Mouse (Mus musculus): ENCODE data around the gene Sln.

The Sln gene

DNA sequence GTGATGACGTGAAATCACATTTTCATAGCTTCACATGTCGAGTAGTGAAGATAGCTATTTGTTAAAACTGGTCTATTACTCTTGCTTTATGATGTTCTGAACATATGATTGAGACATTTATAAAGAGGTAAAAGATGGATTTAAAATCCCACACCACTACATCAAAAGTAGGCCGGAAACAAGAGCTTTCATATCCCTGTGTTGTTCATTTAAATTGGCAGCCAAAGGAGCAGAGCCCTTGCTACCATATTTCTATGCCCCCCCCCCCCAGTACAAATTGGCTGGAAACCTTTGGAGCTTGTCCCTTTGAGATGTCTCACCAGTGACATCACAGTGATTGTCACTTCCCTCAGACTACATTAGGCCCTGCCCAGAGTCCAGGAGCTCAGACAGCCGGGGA is at the start of gene Sln:
Gene Sln (plus strand): TSS at position 301 of the 400 bp plus-strand sequence.
- DNase-seq: no peak

DNA sequence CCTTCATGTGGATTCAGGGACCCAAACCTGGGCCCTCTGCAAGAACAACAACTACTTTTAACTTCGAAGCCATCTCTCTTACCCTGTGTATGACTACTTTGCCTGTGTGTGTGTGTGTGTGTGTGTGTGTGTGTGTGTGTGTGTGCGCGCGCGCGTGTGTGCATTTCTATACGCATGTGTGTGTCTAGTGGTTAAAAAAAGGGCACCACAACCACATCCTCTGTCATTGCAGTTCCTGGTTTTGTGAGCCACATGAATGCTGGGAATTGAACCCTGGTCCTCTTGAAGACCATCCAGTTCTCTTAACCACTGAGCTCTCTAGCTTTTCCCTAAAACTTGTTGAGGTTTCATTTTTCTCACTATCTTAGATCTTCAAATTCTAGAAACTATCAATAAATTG is 47.0 kb upstream of the Sln start:
- DNase-seq: no peak

- no peak for DNase-seq
Measured at GRCm38 (mm10) chr9:53806496-53807086, 43.4 kb upstream of the Sln start.

DNA sequence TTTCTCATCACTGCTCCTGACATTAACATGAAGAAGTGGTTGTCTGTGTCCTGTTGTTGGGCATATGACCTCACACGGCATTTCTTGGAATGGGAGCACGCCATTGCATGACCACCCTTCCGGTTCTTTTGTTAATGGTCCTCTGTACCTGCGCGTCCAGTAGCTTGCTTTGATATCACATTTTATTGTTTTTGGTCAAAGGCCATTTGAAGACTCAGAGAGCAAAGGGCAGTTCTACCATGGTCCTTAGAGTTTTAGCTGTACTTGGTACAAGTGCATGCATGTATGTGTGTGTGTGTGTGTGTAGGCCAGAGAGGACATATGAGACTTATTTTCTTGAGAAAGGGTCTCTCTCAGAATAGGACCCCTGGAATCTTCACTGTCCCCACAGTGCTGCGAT is 36.5 kb upstream of the Sln start:
- DNase-seq: no peak

DNA sequence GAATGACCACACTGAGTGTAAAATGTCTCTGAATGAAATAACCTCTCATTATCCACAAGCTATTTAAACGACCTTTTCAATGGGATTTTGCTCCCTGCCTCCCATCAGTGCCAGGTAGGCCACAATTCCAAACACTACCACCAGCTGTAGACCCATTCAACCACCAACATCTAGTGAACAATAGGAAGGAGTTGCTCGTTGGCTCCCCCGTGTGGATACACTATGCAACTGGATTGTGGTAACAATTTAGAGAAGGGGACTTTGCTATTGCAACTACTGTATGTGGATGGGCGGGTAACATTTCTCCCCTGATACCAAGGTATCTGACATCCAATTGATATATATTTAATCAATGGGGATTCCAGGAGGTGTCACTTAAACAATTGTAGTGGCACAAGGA is 31.2 kb upstream of the Sln start:
- DNase-seq: peak; percentile 54 to 76

DNA sequence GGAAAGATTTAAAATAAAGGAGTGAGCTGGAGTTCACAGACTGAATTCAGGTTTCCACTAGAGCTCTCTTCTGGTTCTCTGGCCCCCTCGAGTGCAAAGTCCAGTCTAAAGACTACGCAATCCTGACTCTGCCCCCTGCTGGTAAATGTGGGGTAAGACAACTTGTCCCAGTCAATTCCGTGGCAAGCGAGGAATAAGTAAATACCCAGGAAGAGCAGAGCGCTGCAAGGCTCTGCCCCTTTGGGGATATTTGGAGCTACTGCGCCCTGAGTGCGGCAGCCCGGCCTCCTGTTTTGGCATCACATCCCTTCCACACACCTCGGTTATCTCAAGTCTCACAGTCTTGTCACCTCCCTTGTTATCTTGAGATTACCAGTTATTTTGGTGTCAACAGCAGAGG is 24.6 kb upstream of the Sln start:
- DNase-seq: peak; percentile 14 to 31

DNA sequence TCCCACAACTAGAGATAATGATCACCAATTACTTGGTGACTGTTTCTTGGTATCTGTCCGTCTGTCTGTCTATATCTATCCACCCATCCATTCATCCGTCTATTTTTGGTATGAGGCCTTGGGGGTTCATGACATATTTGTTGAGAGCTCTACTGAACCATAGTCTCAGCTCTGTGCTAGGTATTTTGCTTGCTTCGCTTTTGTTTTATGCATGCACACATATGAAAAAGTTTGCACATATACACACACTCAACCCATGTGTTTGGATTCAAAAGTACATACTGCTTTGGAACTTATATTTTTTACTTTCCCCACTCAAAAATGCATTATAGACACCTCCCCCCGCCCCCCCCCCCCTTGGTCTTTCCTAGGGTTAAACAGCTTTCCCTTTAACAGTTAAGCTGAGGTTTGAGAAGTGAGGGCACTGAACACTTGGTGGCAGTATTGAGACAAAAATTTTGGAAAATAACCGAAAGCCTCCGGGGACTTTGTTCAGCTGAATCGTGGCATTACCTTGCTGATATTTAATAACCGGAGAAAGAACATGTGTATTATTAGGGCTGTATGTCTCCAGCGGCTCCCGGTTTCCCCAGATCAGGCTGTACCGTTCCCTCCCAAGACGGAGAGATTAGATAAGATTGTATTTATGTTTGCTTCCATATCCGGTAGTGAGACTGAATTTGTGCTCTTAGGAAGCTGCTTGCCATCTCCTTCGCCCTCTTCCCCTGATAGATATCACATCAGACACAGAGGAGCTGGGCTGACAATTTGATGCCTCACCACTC is 20.7 kb upstream of the Sln start:
- DNase-seq: peak; percentile 52 to 64

GRCm38 (mm10) chr9:53829866-53830209 is 20.1 kb upstream of the Sln start:
- no peak for DNase-seq

GRCm38 (mm10) chr9:53835039-53835438 is 14.9 kb upstream of the Sln start:
- no peak for DNase-seq

GRCm38 (mm10) chr9:53835976-53836375 is 14.0 kb upstream of the Sln start:
- no peak for DNase-seq

- DNase-seq: no peak
Measured at GRCm38 (mm10) chr9:53838816-53839215, 11.1 kb upstream of the Sln start.

DNA sequence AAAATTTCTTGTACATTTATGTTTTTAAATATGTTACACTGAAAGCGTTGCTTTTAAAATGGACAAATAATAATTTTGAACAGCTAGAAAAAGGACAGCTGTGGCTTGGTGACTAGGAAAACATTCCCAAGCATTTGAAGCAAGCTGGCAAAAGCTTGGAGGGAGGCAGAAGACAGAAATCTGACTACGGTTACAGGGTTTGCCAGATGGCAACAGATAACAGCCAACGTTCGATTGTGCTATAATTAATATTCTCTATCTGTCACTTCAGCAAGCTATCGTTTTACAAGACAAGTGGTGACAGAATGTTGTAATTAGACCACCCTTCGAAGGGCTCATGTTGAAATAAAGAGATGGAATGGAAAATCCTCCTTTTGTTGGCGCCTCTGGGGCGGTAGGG is 1.4 kb upstream of the Sln start:
- DNase-seq: no peak

DNA sequence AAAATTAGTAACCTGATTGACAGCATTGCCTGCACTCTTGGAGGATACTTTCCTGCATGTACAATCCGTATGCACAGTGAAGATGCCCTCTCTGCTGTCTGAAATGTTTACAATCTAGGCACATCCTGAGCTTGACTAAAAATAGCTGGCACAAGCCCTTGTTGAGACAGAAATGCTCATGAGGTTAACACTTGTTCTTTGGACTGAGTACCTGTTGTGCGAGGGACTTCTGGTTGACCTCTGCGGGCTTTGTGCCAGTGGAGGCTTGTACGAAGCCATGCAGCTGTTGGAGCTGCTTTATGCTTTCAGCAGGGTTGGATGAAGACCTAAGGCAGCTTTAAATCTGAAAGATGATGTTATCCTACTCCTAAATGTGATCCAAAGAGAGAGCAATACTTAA is 2.2 kb downstream of the Sln start:
- no peak for DNase-seq

GRCm38 (mm10) chr9:53853672-53854071 is 3.7 kb downstream of the Sln start:
- no peak for DNase-seq

- DNase-seq: no peak
Measured at GRCm38 (mm10) chr9:53854525-53854924, 4.6 kb downstream of the Sln start.

DNA sequence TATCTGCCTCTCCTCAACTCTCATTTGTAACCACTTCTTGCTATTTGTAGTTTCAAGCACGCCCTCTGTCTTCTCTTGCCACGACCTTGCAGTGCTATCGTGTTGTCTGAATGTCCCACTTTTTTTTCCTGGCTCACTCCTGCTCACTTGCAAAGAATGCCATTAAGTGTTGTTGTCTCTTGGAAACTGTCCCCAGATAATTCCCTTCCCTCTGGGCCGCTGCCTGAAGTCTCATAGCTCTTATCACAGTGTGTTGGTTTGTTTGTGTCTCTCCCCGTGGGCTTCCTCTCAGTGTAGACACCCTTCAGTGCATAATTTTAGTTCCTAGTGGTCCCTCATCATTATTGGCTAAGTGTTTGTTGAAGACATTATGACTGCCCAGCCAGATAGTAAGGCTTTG is 7.9 kb downstream of the Sln start:
- no peak for DNase-seq

DNA sequence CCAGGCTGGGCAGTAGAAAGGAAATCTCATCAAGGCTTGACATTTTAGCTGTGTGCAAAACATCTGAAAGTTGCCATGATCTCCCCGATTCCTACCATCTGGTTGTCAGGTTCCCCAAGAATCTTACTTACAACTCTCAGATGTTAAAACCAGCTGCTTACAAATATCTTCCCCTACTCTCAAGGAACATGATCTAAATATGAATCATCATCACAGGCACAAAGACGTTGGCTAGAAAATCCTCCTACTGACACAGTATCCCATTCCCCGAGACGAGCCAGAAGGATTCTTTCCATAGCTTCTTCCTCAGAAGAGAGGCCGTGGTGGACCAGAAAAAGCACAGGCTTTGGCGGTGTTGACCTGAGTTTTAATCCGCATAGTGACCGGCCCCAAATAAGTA is 23.3 kb downstream of the Sln start:
- no peak for DNase-seq

DNA sequence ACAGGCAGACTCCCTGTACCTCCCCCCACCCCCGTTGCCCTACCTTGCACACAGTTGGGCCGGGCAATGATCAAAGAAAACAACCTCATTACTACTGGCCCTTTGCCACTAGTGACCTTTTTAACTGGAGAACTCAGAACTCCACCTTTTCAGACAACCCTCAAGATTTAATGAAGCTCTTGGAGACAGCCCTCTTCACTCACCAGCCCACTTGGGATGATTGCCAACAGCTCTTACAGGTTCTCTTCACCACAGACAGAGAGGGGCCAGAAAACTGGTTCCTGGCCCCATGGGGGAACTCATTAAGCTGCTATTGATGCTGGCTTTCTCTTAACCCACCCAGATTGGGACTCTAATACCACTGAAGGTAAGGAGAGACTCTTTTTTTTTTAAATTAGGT is 27.5 kb downstream of the Sln start:
- DNase-seq: no peak

DNA sequence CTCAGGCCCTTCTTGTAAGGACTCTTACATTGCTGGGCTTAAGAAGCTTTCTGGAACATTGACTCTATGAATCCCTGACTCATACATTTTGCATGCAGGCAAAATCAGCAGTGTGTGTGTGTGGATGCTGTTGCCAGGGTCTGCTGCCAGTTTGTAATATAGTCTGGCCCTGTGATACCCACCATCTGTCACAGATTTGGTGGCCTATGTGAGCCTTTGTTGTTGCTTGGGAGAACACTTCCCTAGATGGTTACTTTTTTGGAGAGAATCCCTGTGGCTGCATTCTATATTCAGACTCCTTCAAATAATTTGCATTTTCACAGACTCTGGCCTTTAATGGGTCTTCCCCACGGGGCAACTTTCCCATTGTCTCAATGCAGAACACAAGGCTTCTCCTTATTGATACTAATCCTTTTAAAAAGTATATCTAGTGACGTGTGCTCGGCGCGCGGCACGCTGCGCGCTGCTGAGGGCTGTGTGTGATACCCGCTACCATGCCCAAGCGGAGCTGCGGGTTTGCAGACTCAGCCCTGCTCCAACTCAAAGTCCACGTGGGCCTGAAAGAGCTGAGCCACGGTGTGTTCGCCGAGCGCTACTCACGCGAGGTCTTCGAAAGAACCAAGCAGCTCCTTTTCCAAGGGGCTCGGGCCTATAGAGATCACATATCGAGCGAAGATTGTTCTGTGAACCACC is 33.8 kb downstream of the Sln start:
- peak; percentile 17 to 32 for DNase-seq

- DNase-seq: peak; percentile 52 to 77
Measured at GRCm38 (mm10) chr9:53890075-53890474, 40.1 kb downstream of the Sln start.

GRCm38 (mm10) chr9:53895827-53896226 is 45.9 kb downstream of the Sln start:
- DNase-seq: no peak

GRCm38 (mm10) chr9:53899836-53900235 is 49.9 kb downstream of the Sln start:
- peak; percentile 35 to 46 for DNase-seq

- no peak for DNase-seq
Measured at GRCm38 (mm10) chr9:53903215-53903842, 53.4 kb downstream of the Sln start.

All from cerebellum, postnatal 25 days (tissue).